Mouse (Mus musculus) G1E-ER4 (cell line): ENCODE results near the gene Inhbb. TPM values are rescaled to one million over a fixed set of nuclear protein-coding genes. Genes with fewer than 3 reads are reported as not detected.

ENCODE experiments used
- GATA1 ChIP-seq: IDR thresholded peaks from one replicate; pipeline ENCODE4 v1.8.0; 2012; ENCODE audit warnings: low read length, inconsistent platforms
- polyA plus RNA-seq: library from polyadenylated mRNA; stranded (reverse); fragments of >175 nt; gene quantifications from 2 replicates; pipeline ENCODE4 v1.2.3, GENCODE M21; 2012

The Inhbb gene
- polyA plus RNA-seq, 1 experiment, result not detected

GRCm38 (mm10) chr1:119404798-119405197, 17.2 kb downstream of the Inhbb start:
- no peak for TF ChIP-seq GATA1

- TF ChIP-seq GATA1, result no peak
These were observed 17.7 kb downstream of the Inhbb start for GRCm38 (mm10) chr1:119404341-119404740.

GRCm38 (mm10) chr1:119401249-119401648, 20.8 kb downstream of the Inhbb start:
- no peak for TF ChIP-seq GATA1

GRCm38 (mm10) chr1:119398640-119399039, 23.4 kb downstream of the Inhbb start:
- TF ChIP-seq GATA1, result no peak

- TF ChIP-seq GATA1, result no peak
These were observed 24.2 kb downstream of the Inhbb start for GRCm38 (mm10) chr1:119397839-119398238.

GRCm38 (mm10) chr1:119391311-119391710, 30.7 kb downstream of the Inhbb start:
- TF ChIP-seq GATA1, result no peak

GRCm38 (mm10) chr1:119390676-119391075, 31.4 kb downstream of the Inhbb start:
- TF ChIP-seq GATA1, result no peak

GRCm38 (mm10) chr1:119389771-119390500, 32.1 kb downstream of the Inhbb start:
- TF ChIP-seq GATA1, result no peak

GRCm38 (mm10) chr1:119388664-119389396, 33.2 kb downstream of the Inhbb start:
- TF ChIP-seq GATA1, result no peak

GRCm38 (mm10) chr1:119386306-119386705, 35.7 kb downstream of the Inhbb start:
- no peak for TF ChIP-seq GATA1

- TF ChIP-seq GATA1, result no peak
These were observed 38.1 kb downstream of the Inhbb start for GRCm38 (mm10) chr1:119383916-119384315.

GRCm38 (mm10) chr1:119380609-119381008, 41.4 kb downstream of the Inhbb start:
- no peak for TF ChIP-seq GATA1

GRCm38 (mm10) chr1:119375376-119375775, 46.7 kb downstream of the Inhbb start:
- no peak for TF ChIP-seq GATA1

- TF ChIP-seq GATA1, result no peak
These were observed 54.5 kb downstream of the Inhbb start for GRCm38 (mm10) chr1:119367546-119367945.

GRCm38 (mm10) chr1:119366315-119366714, 55.7 kb downstream of the Inhbb start:
- no peak for TF ChIP-seq GATA1

Other genes with a start within 250 kb of the Inhbb start
- 50.3 and 55.2 TPM in 2 replicates for gene Ralb, start 82.5 kb upstream of the Inhbb start, polyA plus RNA-seq
- 69.6 and 76.7 TPM in 2 replicates for gene Tmem185b, start 103.9 kb upstream of the Inhbb start, polyA plus RNA-seq
- 4.9 and 6.3 TPM in 2 replicates for gene Epb41l5, start 226.8 kb upstream of the Inhbb start, polyA plus RNA-seq